In the genomic region with DNA sequence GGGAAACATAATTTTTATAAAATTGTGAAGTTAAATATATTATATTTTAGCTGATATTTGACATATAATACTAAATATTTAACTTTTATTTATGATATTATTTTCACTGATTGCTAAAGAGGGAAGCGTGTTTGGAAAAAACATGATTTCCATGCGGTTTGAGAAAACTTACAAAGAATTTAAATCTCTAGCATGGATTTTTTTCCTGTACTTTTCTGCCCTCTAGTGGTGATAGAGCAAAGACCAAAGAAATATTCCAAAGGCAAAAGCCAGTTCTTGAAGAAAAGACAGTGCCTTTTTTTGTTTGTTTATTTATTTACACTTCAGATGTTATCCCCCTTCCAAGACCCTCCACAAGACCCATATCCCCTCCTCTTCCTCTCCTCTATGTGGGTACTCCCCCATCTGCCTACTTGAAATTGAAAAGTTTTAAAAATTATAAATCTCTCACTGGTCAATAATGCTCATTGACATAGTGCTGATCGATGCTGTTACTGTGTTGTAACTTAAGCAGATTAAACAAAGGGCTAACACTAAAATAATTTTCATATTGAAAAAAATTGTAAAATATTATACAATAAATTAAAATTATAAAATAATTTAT, we compare ENCODE assay signal across 10 mouse cellular contexts.
DNase-seq lines count a peak whose midpoint lies in the region; ATAC-seq and TF ChIP-seq lines count a peak whose summit lies in the region.
"Had no signal": no experiment of that assay in that cellular context is flagged by ENCODE, and none has a peak within 500 bp of the region (broad histone marks: within the 10 kb centered on the region; RNA-seq: fewer than 3 reads in every experiment).

No protein-coding gene starts in this region.

- no peak overlapping the region for H3K9ac ChIP-seq in kidney, embryonic 14.5 days (ENCODE audit: low read depth, low read length)
- no peak overlapping the region for H3K9ac ChIP-seq in intestine, embryonic 16.5 days (ENCODE audit: low read depth, low read length)
- H3K9ac ChIP-seq: heart, embryonic 15.5 days; liver, embryonic 15.5 days had no signal

- H3K9me3 ChIP-seq in kidney, embryonic 14.5 days (ENCODE audit: control insufficient read depth, low read length): no peaks in the 10 kb centered on the region
- H3K9me3 ChIP-seq in intestine, embryonic 16.5 days (ENCODE audit: control insufficient read depth, low read length): no peaks in the 10 kb centered on the region
- H3K9me3 ChIP-seq: heart, embryonic 15.5 days; liver, embryonic 15.5 days had no signal

- no peaks in the 10 kb centered on the region for H3K27me3 ChIP-seq in kidney, adult 2 months (replicated peaks; ENCODE audit: control insufficient read depth, insufficient read depth, low read length)
- no peaks in the 10 kb centered on the region for H3K27me3 ChIP-seq in kidney, embryonic 14.5 days (ENCODE audit: control insufficient read depth, insufficient read depth, low read length)
- no peaks in the 10 kb centered on the region for H3K27me3 ChIP-seq in intestine, embryonic 16.5 days (replicated peaks; ENCODE audit: control insufficient read depth, insufficient read depth, low read length)
- H3K27me3 ChIP-seq: heart, embryonic 15.5 days; liver, embryonic 15.5 days had no signal

- H3K27ac ChIP-seq in kidney, adult 2 months (ENCODE audit: insufficient read depth, low read depth, low read length): no peak overlapping the region
- no peak overlapping the region for H3K27ac ChIP-seq in kidney, embryonic 14.5 days (ENCODE audit: low read depth, low read length)
- no peak overlapping the region for H3K27ac ChIP-seq in intestine, embryonic 16.5 days (ENCODE audit: low read length)
- H3K27ac ChIP-seq: heart, embryonic 15.5 days; liver, embryonic 15.5 days had no signal

- no peak overlapping the region for H3K4me3 ChIP-seq in kidney, adult 2 months (ENCODE audit: insufficient read depth, low read depth, low read length)
- H3K4me3 ChIP-seq in kidney, embryonic 14.5 days (ENCODE audit: low read length): no peak overlapping the region
- H3K4me3 ChIP-seq in intestine, embryonic 16.5 days (ENCODE audit: low read length): no peak overlapping the region
- H3K4me3 ChIP-seq: heart, embryonic 15.5 days; liver, embryonic 15.5 days had no signal

- DNase-seq in kidney, adult 2 months: peak; percentile 10
- peak; percentile 44 for DNase-seq in brain, adult 2 months (ENCODE audit: low read depth, low spot score)
- no peak for DNase-seq in right cerebral cortex, postnatal 25 days

- H3K4me2 ChIP-seq in kidney, embryonic 14.5 days (replicated peaks; ENCODE audit: low read depth, low read length): no peak overlapping the region
- H3K4me2 ChIP-seq in intestine, embryonic 16.5 days (ENCODE audit: low read depth, low read length): no peak overlapping the region
- H3K4me2 ChIP-seq: heart, embryonic 15.5 days; liver, embryonic 15.5 days had no signal

- no peak for TF ChIP-seq POLR2A in kidney, adult 2 months (IDR thresholded peaks at IDR 0.05; ENCODE audit: low read depth, low read length)

- WGBS in kidney, adult 2 months: 44% methylated on average over 3 of the region's 3 CpGs
- 51% methylated on average over 3 of the region's 3 CpGs for WGBS in kidney, embryonic 14.5 days
- WGBS in intestine, embryonic 16.5 days: 44% methylated on average over 3 of the region's 3 CpGs

- no peaks in the 10 kb centered on the region for H3K36me3 ChIP-seq in kidney, adult 2 months (ENCODE audit: control insufficient read depth, insufficient read depth, low read length)
- no peaks in the 10 kb centered on the region for H3K36me3 ChIP-seq in kidney, embryonic 14.5 days (ENCODE audit: control insufficient read depth, insufficient read depth, low read length)
- no peaks in the 10 kb centered on the region for H3K36me3 ChIP-seq in intestine, embryonic 16.5 days (ENCODE audit: control insufficient read depth, insufficient read depth, low read length)
- H3K36me3 ChIP-seq: heart, embryonic 15.5 days; liver, embryonic 15.5 days had no signal

- TF ChIP-seq CTCF in kidney, adult 2 months (conservative IDR thresholded peaks at IDR 0.05; ENCODE audit: insufficient read depth, insufficient read length, low read depth, low read length): 0 out of 2 replicates have a peak, but pooled peaks have one; percentile 10

- no peak for ATAC-seq in kidney, embryonic 14.5 days (ENCODE audit: low FRiP score, low TSS enrichment)
- ATAC-seq in CD4-positive, CD25-positive, alpha-beta regulatory T cell, adult 4 months: peak; percentile 81
- ATAC-seq in inflammation-experienced regulatory T-cells, adult 6 months: peak; percentile 77
- ATAC-seq in erythroblast, adult 5-6 weeks (replicated peaks; ENCODE audit: low FRiP score, poor library complexity, severe bottlenecking): no peak
- no peak for ATAC-seq in intestine, embryonic 16.5 days

- H3K4me1 ChIP-seq in kidney, adult 2 months (ENCODE audit: control insufficient read depth, insufficient read depth, low read length): no peaks in the 10 kb centered on the region
- H3K4me1 ChIP-seq in kidney, embryonic 14.5 days (ENCODE audit: control insufficient read depth, insufficient read depth, low read length): no peaks in the 10 kb centered on the region
- H3K4me1 ChIP-seq in intestine, embryonic 16.5 days (ENCODE audit: control insufficient read depth, insufficient read depth, low read length): no peaks in the 10 kb centered on the region
- H3K4me1 ChIP-seq: heart, embryonic 15.5 days; liver, embryonic 15.5 days had no signal

Comparison
In these comparisons a context has a peak if more than half of its experiments do, and no peak if none do; other contexts are left out.
1. ATAC-seq: peak in CD4-positive, CD25-positive, alpha-beta regulatory T cell, adult 4 months (single experiment) and inflammation-experienced regulatory T-cells, adult 6 months (single experiment); none in kidney, embryonic 14.5 days (single experiment), erythroblast, adult 5-6 weeks (single experiment) and intestine, embryonic 16.5 days (single experiment).